Mouse (Mus musculus): ENCODE data around the gene Bicra. TPM values are rescaled to one million over a fixed set of nuclear protein-coding genes. Genes with fewer than 3 reads are reported as not detected.

The Bicra gene
- total RNA-seq, 4 experiments from 2014 or later = 15.4 to 20.0 (median 17.2) TPM

DNA sequence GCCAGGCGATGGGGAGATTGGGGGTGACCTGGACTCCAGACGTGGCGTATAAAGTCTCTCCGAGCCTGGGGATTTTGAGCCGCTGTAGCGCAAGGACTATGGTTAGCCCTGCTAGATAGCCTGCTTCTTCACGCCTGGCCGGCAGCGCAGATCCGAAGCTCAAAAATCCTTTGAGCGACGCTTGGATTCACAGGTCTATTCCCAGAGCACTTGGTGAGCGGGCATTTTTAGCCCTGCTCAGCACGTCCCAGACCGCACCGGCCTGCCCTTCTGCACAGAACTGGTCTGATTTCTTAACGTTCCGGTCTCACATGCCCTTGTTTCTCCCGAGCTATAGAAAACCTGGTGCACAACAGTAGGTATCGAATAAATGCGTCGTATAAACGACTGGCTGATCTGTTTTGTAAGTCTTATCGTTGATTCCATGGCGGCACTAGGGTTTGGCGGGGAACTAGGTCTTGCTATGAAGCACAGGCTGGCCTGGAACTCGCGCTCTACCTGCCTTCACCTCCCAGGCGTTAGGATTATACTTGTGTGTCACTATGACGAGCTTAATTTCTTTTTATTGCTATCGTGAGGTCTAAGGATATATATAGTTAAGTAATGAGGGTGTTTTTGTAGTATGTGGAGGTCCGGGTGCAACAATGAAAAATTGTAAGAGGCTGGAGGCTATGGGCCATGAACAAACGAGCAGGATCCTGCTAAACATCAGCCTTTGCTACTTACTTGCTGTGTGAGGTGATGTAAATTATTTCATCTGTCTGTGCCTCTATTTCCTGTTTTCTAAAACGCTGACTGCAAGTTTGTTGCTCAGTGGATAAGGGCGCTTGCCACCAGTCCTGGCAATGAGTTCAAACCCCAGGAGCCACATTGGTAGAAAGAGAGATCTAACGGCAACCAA, 1.2 kb upstream of the Bicra start:
- DNase-seq (ENCODE audit: low spot score in 2 of 2) = no peak

DNA sequence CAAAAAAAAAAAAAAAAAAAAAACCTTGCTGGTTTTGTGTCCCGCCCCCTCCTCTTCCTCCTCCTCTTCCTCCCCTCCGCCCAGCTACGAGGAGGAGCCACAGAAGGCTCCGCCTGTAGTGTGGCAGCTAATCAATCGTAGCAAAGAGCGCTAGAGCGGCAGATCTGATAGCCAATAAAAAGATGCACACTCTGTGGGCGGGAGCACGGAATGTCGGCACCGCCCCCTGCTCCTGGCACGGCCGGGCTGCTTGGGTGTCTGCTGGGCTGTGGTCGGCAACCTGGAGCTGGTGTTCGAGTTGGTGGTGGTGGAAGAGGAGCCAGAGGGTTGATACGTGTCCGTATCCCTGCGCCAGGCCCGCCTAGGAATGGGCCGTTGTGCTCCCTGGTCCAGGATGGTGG, 443 bp upstream of the Bicra start:
- peak; percentile 97 to 98 for DNase-seq (ENCODE audit: low spot score in 2 of 2)

DNA sequence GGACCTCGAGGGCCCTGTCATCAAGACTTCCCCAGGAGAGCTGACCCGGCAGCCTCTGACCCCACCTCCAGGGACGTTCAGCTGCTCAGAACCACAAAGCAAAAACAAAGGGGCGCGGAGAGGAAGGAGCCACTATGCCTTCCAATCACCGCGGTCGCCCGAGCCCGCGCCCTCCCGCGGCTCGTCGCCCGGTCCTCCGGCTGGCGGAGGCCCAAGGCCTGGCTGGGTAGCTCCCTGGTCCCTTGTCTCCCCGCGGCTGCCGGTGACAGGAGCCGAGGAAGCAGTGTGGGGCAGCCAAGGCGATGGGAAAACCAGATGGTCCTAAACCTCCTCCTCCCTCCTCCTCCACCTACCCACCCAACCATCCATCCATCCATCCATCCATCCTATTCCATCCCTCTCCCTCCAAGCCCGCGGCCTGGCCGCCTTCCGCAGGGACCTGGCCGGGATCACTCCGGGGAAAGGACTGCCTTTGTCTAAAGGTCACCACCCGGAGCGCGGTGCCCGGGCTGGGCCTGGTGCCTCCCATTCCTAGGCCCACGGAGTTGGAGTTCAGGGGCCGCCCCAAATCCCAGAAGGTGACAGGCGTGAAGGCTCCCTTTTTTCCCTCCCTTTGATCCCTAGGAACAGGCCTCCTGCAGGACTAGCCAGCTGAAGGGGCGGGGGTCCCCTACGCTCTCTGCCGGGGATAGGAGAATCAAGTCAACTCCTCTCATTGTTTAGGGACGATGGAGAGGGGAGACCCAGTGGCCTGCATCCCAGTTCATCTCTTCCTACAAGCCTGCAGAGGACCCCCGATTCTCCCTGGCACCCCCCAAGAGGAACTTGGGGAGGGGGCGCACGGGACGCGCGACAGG, 1.0 kb downstream of the Bicra start:
- DNase-seq (ENCODE audit: low spot score in 2 of 2) = peak; percentile 69 to 77

DNA sequence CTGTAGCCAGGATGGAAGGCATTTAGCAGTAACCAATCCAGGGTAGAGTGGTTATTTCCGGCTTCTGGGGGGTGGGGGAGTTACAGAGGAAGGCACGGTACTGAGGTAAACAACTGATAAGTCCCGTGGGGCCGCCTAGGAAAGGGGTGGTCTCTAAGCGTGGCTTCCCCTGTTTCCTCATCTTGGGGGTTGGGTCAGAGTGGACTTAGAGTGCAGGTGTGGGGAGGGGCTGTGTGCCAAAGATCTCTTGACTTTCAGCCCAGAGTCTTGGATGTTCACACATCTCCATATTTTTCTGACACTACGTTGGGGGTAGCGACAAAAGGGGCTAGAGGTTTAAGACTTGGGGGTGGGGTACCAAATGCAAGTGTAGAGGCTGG, 1.6 kb downstream of the Bicra start:
- DNase-seq (ENCODE audit: low spot score in 2 of 2) = no peak

DNA sequence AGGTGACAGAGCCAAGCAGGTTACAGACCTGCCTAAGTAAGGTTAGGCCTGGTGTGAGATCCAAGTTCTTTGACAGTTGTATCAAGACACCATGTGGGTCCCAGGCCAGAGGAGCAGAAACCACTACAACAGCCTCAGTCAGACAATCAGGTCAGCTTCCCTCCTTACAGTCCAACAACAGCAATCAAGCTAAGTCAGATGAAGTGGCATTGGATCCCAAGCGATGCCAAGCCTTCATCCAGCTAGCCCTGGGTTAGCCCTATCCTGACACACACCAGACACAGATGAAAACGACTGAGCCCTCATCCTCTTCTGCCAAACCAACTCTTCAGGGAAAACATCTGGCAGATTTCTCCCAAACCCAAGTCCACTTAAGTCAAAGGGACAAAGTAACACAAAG, 2.2 kb downstream of the Bicra start:
- no peak for DNase-seq (ENCODE audit: low spot score in 2 of 2)

DNA sequence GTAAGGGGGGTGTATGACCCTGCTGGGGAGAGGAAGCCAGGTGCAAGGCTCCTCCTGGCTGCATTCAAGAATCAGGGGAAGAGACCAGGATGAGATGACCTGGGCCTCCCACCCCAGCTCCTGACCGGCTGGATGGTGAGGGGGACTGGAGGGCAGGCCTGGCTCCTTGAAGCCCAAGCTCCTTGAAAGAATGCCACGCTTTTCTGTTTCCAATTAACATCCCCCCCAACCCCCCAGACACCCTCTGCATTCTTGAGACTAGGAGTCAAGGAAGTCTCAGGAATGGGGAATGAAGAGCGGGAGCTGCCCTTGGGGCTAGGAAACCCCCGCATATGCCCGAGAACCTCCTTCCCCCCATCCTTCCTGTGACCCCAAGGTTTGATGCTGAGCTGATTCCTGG, 3.2 kb downstream of the Bicra start:
- DNase-seq (ENCODE audit: low spot score in 2 of 2) = no peak

DNA sequence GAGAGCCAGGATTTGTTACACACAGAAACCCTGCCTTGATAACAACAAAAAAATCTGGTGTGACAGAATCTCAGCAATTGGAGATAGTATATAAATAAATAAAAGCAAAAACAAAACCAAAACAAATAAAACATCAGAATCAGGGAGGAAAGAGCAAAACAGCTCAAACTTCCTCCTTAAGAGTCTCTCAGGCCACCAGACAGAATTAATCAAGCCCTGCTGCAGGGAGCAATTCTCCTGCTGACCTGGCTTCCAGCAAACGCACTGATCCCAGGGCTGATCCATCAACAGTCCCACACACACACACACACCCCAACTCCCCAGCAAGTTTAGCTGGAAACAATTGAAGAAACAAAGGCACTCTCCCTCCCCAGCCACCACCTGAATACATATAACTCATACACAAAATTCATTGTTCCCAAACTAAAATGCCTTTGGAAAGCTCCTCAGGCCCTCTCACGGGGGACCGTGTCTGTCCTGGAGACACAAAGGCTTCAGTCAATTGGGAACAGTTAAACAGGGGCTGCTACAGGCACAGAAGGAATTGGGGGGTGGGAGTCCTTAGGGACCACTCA, 3.8 kb downstream of the Bicra start:
- no peak for DNase-seq (ENCODE audit: low spot score in 2 of 2)

DNA sequence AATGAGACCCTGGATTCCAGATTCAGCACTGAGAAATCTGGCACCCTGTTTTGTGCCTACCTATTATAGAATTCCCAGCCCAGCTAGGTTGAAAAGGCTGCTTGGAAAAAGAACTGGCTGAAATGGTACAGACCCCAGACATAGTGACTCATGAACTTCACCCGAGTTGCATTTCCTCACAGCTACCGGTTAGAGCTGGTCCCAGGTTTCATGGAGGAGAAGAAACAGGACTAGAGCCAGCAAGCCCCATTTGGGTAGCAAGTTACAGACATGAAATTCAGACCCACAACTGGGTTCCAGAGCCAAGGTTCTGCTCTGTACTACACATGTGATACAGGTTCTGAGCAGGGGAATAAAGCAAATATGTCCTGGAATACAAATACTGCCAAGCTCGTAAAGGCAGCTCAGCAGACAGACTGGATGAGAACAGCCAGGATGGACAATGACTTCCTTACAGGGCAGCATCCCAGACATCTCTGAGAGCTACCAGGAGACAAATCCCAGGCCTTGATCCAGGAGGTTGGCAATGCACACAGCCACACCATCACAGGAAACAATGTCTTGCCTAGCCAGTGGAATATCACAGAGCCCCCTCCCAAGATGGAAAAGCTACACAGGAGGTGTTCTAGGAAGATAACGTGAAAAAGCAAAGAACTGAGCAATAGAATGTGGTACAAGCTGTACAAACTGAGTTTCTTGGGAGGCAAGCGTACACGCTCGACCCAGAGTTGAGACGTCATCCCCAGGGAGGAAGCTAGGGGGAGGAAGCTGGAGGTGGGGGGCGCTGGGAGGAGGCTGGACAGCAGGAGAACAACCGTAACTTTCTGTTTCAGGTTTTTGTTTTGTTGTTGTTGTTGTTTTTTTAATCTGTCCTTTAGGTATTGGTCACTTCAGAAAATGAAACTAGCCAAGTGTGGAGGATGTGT, 4.6 kb downstream of the Bicra start:
- DNase-seq (ENCODE audit: low spot score in 2 of 2) = no peak

DNA sequence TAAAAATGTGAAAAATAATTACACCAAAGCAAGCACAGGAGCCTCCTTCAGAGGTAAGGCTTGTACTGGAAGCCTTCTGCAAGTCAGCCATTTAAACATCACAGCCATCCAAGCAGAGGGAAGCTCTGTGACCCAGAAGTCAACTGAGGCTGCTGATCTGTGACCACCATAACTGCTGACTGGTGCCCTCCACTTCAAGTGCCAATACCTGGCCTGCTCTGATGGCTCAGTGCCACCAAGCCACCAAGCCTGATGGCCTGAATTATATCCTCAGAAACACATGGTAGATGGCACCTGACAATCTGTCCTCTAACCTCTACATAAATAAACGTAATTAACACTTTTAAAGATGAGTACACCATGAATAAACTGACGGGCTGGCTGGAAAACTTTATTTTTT, 6.5 kb downstream of the Bicra start:
- DNase-seq (ENCODE audit: low spot score in 2 of 2) = no peak

DNA sequence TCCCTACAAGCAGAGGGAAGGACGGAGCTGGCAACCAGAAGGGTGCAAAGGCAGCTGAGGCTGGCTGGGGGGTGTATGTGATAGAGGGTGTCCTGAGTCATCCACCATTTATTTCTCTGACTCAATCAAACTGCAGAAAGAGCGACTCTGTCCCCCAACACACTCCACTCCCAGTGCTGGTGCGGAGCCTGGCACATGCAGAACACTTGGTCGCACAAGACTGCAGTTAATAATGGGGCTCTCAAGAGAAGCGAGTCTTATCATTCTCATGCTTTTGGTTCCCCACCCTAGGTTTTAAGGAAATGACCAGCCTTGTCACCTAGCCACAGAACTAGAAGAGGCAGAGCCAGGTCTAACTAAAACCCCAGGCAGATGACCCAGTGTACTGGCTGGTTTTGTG, 8.4 kb downstream of the Bicra start:
- DNase-seq (ENCODE audit: low spot score in 2 of 2) = no peak

DNA sequence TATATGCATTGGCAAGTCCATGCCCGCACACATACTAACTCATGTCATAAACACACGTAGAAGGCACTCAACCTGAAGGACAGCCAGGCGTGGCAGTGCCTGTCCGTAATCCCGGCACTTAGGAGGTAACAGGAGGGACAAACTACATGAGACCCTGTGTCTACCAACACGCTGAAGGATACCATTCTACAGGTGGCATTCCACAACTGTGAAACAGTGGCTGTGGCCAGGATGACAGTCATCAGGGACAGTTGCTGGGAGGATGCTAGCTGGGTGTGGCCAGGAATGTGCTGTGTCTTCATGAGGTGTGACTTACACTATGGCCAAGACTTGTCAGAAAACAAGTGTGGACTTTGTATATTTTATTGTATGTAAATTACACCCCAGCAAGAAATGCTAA, 10.7 kb downstream of the Bicra start:
- DNase-seq (ENCODE audit: low spot score in 2 of 2) = no peak

DNA sequence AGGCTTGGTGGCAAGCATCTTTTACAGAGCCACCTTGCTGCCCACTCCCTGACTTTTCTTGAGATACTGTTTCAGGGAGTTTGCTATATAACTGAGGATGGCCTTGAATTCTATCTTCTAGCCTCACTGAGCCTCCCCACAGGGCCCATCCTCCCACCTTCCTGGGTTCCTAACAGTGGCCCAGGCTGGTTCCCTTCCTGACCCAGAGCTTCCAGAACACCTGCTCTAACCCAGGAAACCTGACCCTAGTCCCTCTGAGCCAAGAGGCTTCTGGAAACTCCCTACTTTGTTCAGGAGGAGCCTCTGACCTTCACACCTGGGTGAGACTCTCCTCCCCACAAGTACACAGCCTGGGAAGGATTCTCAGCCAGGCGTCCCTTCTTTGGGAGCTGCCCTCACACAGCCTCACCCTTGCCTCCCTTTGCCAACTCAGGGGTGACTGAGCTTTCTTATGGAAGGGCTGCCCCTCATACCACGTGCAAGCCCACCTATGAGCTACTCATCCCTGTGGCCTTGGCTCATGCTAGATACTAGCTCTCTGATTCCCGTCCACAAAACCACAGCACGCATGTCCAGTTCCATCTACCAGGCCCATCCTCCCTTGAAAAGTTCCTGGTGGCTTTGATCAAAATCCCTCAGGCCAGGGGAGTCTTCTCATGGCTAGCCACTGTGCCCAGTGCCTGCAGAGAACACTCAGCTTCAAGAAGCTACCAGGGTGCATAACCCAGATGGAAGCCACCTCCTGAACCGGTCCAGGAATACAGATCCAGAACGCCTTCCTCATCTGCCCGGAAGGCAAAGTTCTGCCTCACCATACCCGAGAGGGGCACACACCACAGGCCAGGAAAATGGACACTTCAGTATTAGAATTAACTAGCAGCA, 13.9 kb downstream of the Bicra start:
- no peak for DNase-seq (ENCODE audit: low spot score in 2 of 2)

DNA sequence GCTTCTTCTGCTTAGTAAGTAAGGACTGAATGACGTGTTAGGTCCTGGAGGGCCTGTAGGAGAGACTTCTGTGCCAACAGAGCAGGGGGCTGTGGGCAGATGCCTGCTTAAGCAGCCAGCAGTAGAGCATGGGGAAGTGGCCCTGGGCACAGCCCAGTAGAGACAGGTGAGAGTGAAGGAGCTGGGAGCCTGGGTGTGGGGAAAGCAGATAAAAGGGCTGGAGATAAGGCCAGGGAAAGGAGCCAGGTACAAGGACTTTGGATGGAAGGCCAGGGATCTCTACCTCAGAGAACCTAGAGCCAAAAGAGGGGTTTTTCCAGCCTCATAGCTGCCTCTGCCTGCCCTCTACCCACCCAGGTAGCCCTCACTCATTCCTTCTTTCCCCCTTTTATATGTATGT, 14.7 kb downstream of the Bicra start:
- DNase-seq (ENCODE audit: low spot score in 2 of 2) = no peak

DNA sequence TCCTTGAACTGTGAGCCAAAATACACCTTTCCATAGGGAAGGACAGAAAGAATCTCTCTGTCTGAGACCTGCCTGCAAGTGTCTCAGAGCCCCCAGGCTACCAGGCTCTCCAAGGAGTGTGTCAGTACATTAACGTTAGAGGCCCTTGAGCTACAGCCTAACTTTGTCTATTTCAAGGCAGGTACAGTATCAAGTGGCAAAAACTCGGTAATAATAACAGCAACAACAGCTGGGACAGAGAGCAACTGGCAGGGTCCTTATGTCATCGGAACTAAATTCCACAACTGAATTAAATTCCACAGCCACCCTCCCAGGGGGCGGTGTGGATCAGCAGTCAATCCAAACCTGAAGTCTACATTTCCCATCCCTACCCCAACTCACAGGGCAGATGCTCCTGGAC, 16.6 kb downstream of the Bicra start:
- no peak for DNase-seq (ENCODE audit: low spot score in 2 of 2)

DNA sequence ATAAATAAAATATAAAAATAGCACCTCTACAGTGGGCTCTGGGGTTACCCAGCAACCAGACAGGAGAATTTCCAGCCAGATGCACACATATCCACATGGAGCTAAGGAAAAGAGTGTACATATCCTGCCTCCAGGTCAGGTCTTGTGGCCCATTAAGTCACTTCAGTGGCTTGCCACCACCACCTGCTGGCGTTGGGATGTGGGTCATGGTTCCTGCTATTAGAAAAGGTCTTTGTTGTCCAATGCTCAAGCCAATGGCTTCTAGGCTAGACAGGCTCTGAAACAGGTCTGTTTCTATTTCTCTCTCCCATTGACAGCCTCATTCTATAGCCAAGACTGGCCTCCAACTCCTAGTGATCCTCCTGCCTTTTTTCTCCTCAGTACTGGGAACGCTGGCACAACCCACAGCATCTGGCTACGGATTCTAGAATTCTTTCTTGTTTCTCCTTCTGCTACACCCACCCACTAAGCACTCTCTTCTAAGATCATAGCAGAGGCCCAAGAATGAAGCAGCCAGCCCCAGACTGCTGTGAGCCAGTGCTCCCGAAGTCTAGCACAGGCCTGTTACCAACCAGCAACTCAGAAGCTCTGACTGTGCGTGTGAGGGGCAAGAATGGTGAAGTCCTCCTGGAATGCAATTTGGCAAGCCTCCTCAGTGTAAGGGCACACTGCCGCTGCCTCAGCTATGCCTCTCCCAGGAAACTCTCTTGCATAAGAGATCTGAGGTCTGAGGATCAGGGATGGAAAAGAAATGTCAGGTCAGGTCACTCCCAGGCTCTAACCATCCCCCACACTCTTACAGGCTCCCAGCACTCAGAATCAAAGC, 19.4 kb downstream of the Bicra start:
- DNase-seq (ENCODE audit: low spot score in 2 of 2) = peak; percentile 32 to 38

DNA sequence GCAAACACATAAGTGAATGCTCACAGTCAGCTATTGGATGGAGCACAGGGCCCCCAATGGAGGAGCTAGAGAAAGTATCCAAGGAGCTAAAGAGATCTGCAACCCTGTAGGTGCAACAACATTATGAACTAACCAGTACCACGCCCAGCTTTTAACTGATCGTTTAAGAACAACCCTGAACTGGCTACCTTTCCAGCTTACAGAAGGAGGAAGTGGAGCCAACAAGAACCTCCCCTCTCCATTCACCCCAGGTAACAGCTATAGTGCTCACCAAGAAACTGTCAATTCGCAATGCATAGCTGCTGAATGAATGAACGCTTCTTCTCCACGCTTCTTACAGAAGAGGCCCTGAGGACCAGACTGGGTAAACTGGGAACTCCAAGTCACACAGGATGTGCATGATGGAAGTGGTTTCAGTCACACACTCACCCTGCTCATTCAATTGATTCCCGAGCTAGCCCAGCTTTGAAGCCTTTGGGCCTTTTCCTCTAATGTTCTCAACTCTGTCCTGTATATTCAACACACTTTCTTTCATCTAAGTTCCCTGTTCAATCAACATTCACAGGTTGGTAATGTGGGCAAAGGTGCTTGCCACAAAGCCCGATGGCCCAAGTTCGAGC, 23.0 kb downstream of the Bicra start:
- DNase-seq (ENCODE audit: low spot score in 2 of 2) = no peak

DNA sequence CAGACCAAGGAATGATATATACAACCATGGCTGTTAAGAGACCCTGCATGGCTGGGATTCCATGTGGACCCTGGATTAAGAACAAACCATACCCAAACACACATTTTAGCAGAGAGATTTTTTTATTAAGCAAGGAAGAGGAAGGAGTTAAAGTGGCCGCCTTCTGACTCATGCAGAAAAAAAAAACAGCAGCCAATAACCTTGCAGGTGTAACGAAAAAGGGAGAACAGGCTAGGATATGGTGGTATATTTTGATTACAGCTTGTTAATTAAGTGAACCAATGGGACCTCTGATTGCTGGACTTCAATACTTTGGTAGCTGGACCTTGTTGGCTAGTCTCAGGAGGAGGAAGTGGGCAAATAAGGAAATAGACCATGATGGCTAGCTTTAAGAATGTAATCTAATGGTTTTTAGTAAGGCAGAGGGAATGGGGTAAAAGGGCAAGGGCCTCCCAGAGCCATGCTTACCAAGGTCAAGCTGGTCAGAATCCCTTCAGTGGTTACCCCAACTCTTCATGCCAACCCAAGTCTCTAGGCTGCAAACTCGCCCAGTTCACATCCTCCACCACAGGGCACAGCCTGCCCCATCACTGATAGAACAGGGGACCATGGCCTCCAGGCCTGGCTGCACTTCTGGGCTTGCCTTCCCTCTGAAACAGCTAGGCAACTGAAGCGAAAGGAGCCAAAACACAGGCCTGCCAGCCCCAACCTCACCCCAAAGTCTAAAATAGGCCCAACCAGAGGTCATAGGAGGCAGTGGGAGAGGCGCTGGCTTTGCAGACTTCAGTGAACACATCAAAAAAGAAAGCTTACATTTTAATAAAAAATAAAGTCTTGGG, 28.2 kb downstream of the Bicra start:
- DNase-seq (ENCODE audit: low spot score in 2 of 2) = no peak
